Mouse (Mus musculus): ENCODE measurements around the gene Phactr4. TPM values are rescaled to one million over a fixed set of nuclear protein-coding genes. Genes with fewer than 3 reads are reported as not detected.

The Phactr4 gene
- polyA plus RNA-seq, 1 experiment from 2014 or later: 24.3 TPM

DNA sequence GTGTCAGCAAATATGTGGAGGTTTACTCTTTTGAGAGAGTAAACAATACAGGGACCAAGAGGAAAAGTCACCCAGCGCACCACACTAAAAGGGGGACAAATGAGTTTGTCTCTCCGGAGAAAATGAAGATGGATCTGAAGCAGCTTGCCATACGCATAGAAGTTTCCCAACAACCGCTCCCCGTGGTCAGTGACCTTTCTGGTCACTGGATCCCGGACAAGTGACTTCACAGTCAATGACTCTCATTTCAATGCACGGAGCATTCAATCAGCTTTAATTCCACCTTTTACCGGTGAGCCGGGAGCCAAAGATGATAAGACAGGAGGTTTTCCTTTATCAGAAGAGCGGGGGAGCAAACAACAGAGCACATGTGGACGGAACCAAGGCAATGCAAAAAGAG lies 15.6 kb upstream of the Phactr4 start:
- H3K27me3 ChIP-seq (ENCODE audit: insufficient read depth, low read length): no peaks in the 10 kb centered on the region
- H3K4me3 ChIP-seq (replicated peaks; ENCODE audit: low read depth, low read length): no peak overlapping the region
- 0 out of 2 replicates have a peak, but pooled peaks cover 2% of the 10 kb centered on the region for H3K4me1 ChIP-seq (replicated peaks; ENCODE audit: insufficient read depth, low read length)
- H3K9me3 ChIP-seq (replicated peaks; ENCODE audit: low read length): no peaks in the 10 kb centered on the region
- 34% methylated on average over 11 of the region's 11 CpGs for WGBS
- TF ChIP-seq CTCF (IDR thresholded peaks at IDR 0.05; ENCODE audit: low read depth): no peak
- DNase-seq (ENCODE audit: low spot score) (no peak), ATAC-seq (replicated peaks; ENCODE audit: low FRiP score, low read depth) (no peak)
- 0 out of 2 replicates have a peak overlapping the region, but pooled peaks have one; percentile 6 for H3K4me2 ChIP-seq (ENCODE audit: low read length)
- no peak overlapping the region for H3K27ac ChIP-seq
- no peak overlapping the region for H3K9ac ChIP-seq (ENCODE audit: low read depth, low read length)
- no peaks in the 10 kb centered on the region for H3K36me3 ChIP-seq (ENCODE audit: insufficient read depth, low read length)

GRCm38 (mm10) chr4:132432717-132433372 lies 10.6 kb upstream of the Phactr4 start:
- no peak overlapping the region for H3K27ac ChIP-seq
- H3K4me2 ChIP-seq (ENCODE audit: low read length): peak overlapping the region; percentile 35; the same call in 1 of the 2 replicates
- H3K4me3 ChIP-seq (replicated peaks; ENCODE audit: low read depth, low read length): no peak overlapping the region
- no peaks in the 10 kb centered on the region for H3K9me3 ChIP-seq (replicated peaks; ENCODE audit: low read length)
- no peak for TF ChIP-seq CTCF (IDR thresholded peaks at IDR 0.05; ENCODE audit: low read depth)
- WGBS: 10% methylated on average over 14 of the region's 14 CpGs
- H3K27me3 ChIP-seq (ENCODE audit: insufficient read depth, low read length): no peaks in the 10 kb centered on the region
- H3K4me1 ChIP-seq (replicated peaks; ENCODE audit: insufficient read depth, low read length): 0 out of 2 replicates have a peak, but pooled peaks cover 3% of the 10 kb centered on the region
- H3K9ac ChIP-seq (ENCODE audit: low read depth, low read length): no peak overlapping the region
- no peaks in the 10 kb centered on the region for H3K36me3 ChIP-seq (ENCODE audit: insufficient read depth, low read length)
- ATAC-seq (replicated peaks; ENCODE audit: low FRiP score, low read depth) (no peak), DNase-seq (ENCODE audit: low spot score) (no peak)

DNA sequence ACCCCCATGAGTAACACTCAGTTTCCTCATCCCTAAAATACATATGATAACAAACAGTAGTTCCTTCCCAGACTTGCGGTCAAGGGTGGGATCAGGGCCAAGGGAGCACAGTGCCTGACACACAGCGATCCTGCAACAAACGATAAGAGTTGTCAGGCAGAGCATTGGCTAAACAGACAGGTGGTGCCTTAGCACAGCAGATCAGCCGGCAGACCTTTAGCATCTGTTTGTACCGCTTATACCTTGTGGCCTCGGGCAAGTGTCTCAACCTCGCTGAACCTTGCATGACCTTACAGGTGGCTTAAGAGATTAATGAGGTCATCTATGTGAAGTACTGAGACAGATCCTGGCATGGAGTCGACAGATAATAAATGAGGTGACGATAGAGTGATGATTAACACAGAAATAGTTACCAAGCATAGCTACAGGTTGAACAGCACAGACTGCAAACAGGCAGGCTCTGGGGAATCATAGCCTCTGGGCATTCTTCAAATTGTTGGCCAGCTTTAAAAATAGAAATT lies 5.8 kb upstream of the Phactr4 start:
- ATAC-seq (replicated peaks; ENCODE audit: low FRiP score, low read depth): no peak
- no peak for TF ChIP-seq CTCF (IDR thresholded peaks at IDR 0.05; ENCODE audit: low read depth)
- WGBS: 42% methylated on average over 9 of the region's 9 CpGs
- no peak overlapping the region for H3K9ac ChIP-seq (ENCODE audit: low read depth, low read length)
- no peaks in the 10 kb centered on the region for H3K27me3 ChIP-seq (ENCODE audit: insufficient read depth, low read length)
- no peak overlapping the region for H3K27ac ChIP-seq
- DNase-seq (ENCODE audit: low spot score): no peak
- no peak overlapping the region for H3K4me3 ChIP-seq (replicated peaks; ENCODE audit: low read depth, low read length)
- H3K4me1 ChIP-seq (replicated peaks; ENCODE audit: insufficient read depth, low read length): 0 out of 2 replicates have a peak, but pooled peaks cover 3% of the 10 kb centered on the region
- H3K4me2 ChIP-seq (ENCODE audit: low read length): no peak overlapping the region
- no peaks in the 10 kb centered on the region for H3K9me3 ChIP-seq (replicated peaks; ENCODE audit: low read length)
- H3K36me3 ChIP-seq (ENCODE audit: insufficient read depth, low read length): no peaks in the 10 kb centered on the region

DNA sequence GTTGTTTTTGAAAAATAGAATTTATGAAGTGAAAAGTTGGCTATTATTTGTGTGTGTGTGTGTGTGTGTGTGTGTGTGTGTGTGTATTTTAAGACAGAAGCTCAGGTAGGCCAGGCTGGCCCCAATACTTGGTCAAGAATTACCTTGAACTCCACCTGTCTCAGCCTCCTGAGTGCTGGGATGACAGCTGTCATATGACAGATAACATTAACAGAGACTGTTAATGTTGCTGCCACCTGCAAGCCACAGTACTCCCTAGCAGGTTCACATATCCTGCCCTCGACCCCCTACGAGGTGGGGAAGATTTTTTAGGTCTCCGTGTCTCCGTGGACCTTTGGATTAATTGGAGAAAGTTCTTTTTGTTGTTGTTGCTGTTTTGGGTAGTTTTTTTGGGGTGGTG lies 5.2 kb upstream of the Phactr4 start:
- Histone ChIP-seq H3K27ac (no peak overlapping the region), H3K36me3 (ENCODE audit: insufficient read depth, low read length) (no peaks in the 10 kb centered on the region), H3K4me2 (ENCODE audit: low read length) (no peak overlapping the region), H3K9ac (ENCODE audit: low read depth, low read length) (no peak overlapping the region), H3K4me3 (replicated peaks; ENCODE audit: low read depth, low read length) (no peak overlapping the region), H3K4me1 (replicated peaks; ENCODE audit: insufficient read depth, low read length) (no peaks in the 10 kb centered on the region), H3K9me3 (replicated peaks; ENCODE audit: low read length) (no peaks in the 10 kb centered on the region), H3K27me3 (ENCODE audit: insufficient read depth, low read length) (no peaks in the 10 kb centered on the region)
- 83% methylated on average over 4 of the region's 4 CpGs for WGBS
- no peak for TF ChIP-seq CTCF (IDR thresholded peaks at IDR 0.05; ENCODE audit: low read depth)
- ATAC-seq (replicated peaks; ENCODE audit: low FRiP score, low read depth) (no peak), DNase-seq (ENCODE audit: low spot score) (no peak)

DNA sequence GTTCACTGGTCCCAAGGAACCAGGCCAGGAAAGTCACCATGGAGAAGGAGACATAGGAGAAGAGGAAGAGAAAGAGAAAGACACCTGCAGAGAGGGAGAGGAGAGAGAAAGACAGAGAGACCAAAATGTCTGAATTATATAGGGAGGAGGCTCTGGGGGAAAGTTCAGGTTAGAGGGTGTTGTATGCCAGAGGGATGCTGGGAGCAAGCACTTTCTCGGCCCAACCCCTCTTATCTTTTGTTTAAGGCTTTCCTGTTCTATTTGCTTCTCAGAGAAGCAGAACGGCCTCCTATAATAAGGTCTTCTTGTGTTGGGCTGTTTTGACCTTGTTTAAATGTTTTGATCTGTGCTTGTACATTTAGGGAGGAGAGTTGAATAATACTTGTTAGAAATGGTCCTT lies 3.7 kb upstream of the Phactr4 start:
- DNase-seq (ENCODE audit: low spot score) (no peak), ATAC-seq (replicated peaks; ENCODE audit: low FRiP score, low read depth) (no peak)
- no peaks in the 10 kb centered on the region for H3K9me3 ChIP-seq (replicated peaks; ENCODE audit: low read length)
- H3K36me3 ChIP-seq (ENCODE audit: insufficient read depth, low read length): no peaks in the 10 kb centered on the region
- H3K27ac ChIP-seq: no peak overlapping the region
- no peaks in the 10 kb centered on the region for H3K4me1 ChIP-seq (replicated peaks; ENCODE audit: insufficient read depth, low read length)
- no peak for TF ChIP-seq CTCF (IDR thresholded peaks at IDR 0.05; ENCODE audit: low read depth)
- WGBS: 50% methylated on average over 2 of the region's 2 CpGs
- H3K4me3 ChIP-seq (replicated peaks; ENCODE audit: low read depth, low read length): no peak overlapping the region
- H3K9ac ChIP-seq (ENCODE audit: low read depth, low read length): no peak overlapping the region
- H3K4me2 ChIP-seq (ENCODE audit: low read length): no peak overlapping the region
- no peaks in the 10 kb centered on the region for H3K27me3 ChIP-seq (ENCODE audit: insufficient read depth, low read length)

GRCm38 (mm10) chr4:132424765-132425164 lies 2.5 kb upstream of the Phactr4 start:
- no peaks in the 10 kb centered on the region for H3K9me3 ChIP-seq (replicated peaks; ENCODE audit: low read length)
- DNase-seq (ENCODE audit: low spot score) (no peak), ATAC-seq (replicated peaks; ENCODE audit: low FRiP score, low read depth) (no peak)
- H3K4me3 ChIP-seq (replicated peaks; ENCODE audit: low read depth, low read length): no peak overlapping the region
- H3K4me1 ChIP-seq (replicated peaks; ENCODE audit: insufficient read depth, low read length): 0 out of 2 replicates have a peak, but pooled peaks cover 3% of the 10 kb centered on the region
- 95% methylated on average over 5 of the region's 5 CpGs for WGBS
- no peaks in the 10 kb centered on the region for H3K27me3 ChIP-seq (ENCODE audit: insufficient read depth, low read length)
- H3K4me2 ChIP-seq (ENCODE audit: low read length): no peak overlapping the region
- no peaks in the 10 kb centered on the region for H3K36me3 ChIP-seq (ENCODE audit: insufficient read depth, low read length)
- no peak overlapping the region for H3K9ac ChIP-seq (ENCODE audit: low read depth, low read length)
- H3K27ac ChIP-seq: no peak overlapping the region
- TF ChIP-seq CTCF (IDR thresholded peaks at IDR 0.05; ENCODE audit: low read depth): peak; percentile 30; the same call in 1 of the 2 replicates
